Mouse (Mus musculus) lung, postnatal 0 days (tissue): ENCODE results near the gene Has3. TPM values are rescaled to one million over a fixed set of nuclear protein-coding genes. Genes with fewer than 3 reads are reported as not detected.
A peak's percentile ranks its signal among the peaks of the same experiment; 100 is the strongest.
"Not testable (repeated sequence)": the region's sequence is repeated elsewhere in the genome, so short reads cannot be mapped to it uniquely, and the experiment has no call there.

ENCODE experiments used
- ATAC-seq: fragments of 200-750 bp; cut with Nextera tagmentation; 2 replicates; pipeline ENCODE4 v1.8.0; 2017; ENCODE audit warnings: moderate library complexity
- DNase-seq: peaks from one replicate; pipeline ENCODE4 v3.0.0-alpha.2; 2016; ENCODE audit warnings: low spot score
- H3K27ac ChIP-seq: fragments of 300-500 bp; sonication (generic); 2 replicates; pipeline ENCODE4 v1.5.1; 2014; ENCODE audit warnings: antibody characterized with exemption, mild to moderate bottlenecking, low read length, mixed read lengths
- H3K27me3 ChIP-seq: fragments of 300-500 bp; sonication (generic); replicated peaks from 2 replicates; pipeline ENCODE4 v1.6.1; 2014; ENCODE audit warnings: low read length, mixed read lengths; ENCODE audit not compliant: insufficient read depth
- H3K36me3 ChIP-seq: fragments of 300-500 bp; sonication (generic); 2 replicates; pipeline ENCODE4 v1.6.1; 2014; ENCODE audit warnings: low read length, mixed read lengths; ENCODE audit not compliant: insufficient read depth
- H3K4me1 ChIP-seq: fragments of 300-500 bp; sonication (generic); 2 replicates; pipeline ENCODE4 v1.6.1; 2014; ENCODE audit warnings: antibody characterized with exemption, low read depth, low read length, mixed read lengths; ENCODE audit not compliant: insufficient read depth
- H3K4me2 ChIP-seq: fragments of 300-500 bp; sonication (generic); replicated peaks from 2 replicates; pipeline ENCODE4 v1.6.1; 2014; ENCODE audit warnings: low read depth, mild to moderate bottlenecking, low read length, moderate library complexity, mixed read lengths
- H3K4me3 ChIP-seq: fragments of 300-500 bp; sonication (generic); 2 replicates; pipeline ENCODE4 v1.5.1; 2014; ENCODE audit warnings: low read depth, low read length
- H3K9ac ChIP-seq: fragments of 300-500 bp; sonication (generic); replicated peaks from 2 replicates; pipeline ENCODE4 v1.6.1; 2014; ENCODE audit warnings: low read depth, mild to moderate bottlenecking
- H3K9me3 ChIP-seq: fragments of 300-500 bp; sonication (generic); 2 replicates; pipeline ENCODE4 v1.6.1; 2016; ENCODE audit warnings: low read length, mixed read lengths
- CTCF ChIP-seq: IDR thresholded peaks from 2 replicates; pipeline ENCODE4 v1.5.1; 2016; ENCODE audit warnings: antibody characterized with exemption, mild to moderate bottlenecking
- EP300 ChIP-seq: IDR thresholded peaks from 2 replicates; pipeline ENCODE4 v1.6.1; 2016; ENCODE audit warnings: antibody characterized with exemption, mild to moderate bottlenecking, control low read depth
- whole genome bisulfite sequencing: fragments of 180-500 bp; shearing (Covaris S2); extraction: QIAGEN DNeasy Blood & Tissue Kit; methylation state at CpG from one replicate; pipeline ENCODE4 v1.1.7; 2014; 5-methylcytosine and 5-hydroxymethylcytosine counted together
- polyA plus RNA-seq: library from polyadenylated mRNA; unstranded; fragments of >200 nt; fragmentation: Nextera tagmentation; extraction: Ambion mirVana; gene quantifications from 2 replicates; pipeline ENCODE4 v1.2.1, GENCODE M21; 2015

The Has3 gene
- polyA plus RNA-seq, 1 experiment from 2014 or later = 0.32 TPM

GRCm38 (mm10) chr8:106880121-106880707 lies 10.2 kb downstream of the Has3 start:
- Histone ChIP-seq H3K4me2 (no peak overlapping the region), H3K9ac (no peak overlapping the region), H3K4me3 (no peak overlapping the region), H3K27ac (peak overlapping the region; percentile 14; the same call in 1 of the 2 replicates), H3K9me3 (no peaks in the 10 kb centered on the region), H3K27me3 (no peaks in the 10 kb centered on the region), H3K4me1 (no peaks in the 10 kb centered on the region), H3K36me3 (0 out of 2 replicates have a peak, but pooled peaks cover under 1% of the 10 kb centered on the region)
- DNase-seq (peak; percentile 80), ATAC-seq (peak; percentile 81)
- TF ChIP-seq CTCF (no peak), EP300 (0 out of 2 replicates have a peak, but pooled peaks have one; percentile 26)
- 54% methylated on average over 8 of the region's 8 CpGs for WGBS

DNA sequence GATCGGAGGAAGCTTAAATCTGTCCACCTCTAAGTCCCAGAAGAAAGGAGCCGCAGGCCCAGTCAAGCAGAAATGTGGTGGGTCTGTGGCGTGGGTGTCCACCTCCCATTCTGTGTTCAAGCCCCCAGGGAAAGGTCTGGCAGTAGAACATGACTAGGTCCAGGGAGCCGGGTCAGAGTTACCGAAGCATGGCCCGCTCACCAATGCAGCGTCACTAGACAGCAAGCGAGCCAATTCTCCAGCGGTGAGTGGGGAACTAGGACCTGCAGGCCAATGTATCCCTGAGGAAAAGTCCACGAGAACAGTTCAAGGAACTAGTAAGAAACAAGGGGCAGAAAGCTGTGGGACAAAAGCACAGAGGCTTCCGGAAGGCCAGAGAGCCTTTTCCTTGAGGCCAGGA lies 14.1 kb downstream of the Has3 start:
- not testable (repeated sequence) for DNase-seq, H3K9me3 ChIP-seq, H3K9ac ChIP-seq, H3K27ac ChIP-seq, H3K27me3 ChIP-seq, ATAC-seq, H3K4me2 ChIP-seq, H3K4me3 ChIP-seq, H3K4me1 ChIP-seq
- peaks cover 13% of the 10 kb centered on the region; the same call in 1 of the 2 replicates for H3K36me3 ChIP-seq
- 95% methylated on average over 11 of the region's 11 CpGs for WGBS

- H3K9me3 ChIP-seq, DNase-seq, H3K27me3 ChIP-seq, ATAC-seq, H3K9ac ChIP-seq, H3K27ac ChIP-seq, H3K4me2 ChIP-seq, H3K4me3 ChIP-seq, H3K4me1 ChIP-seq: not testable (repeated sequence)
- 94% methylated on average over 4 of the region's 4 CpGs for WGBS
- peaks cover 13% of the 10 kb centered on the region; the same call in 1 of the 2 replicates for H3K36me3 ChIP-seq
Observed at GRCm38 (mm10) chr8:106884826-106885400, 14.9 kb downstream of the Has3 start.

- peak; percentile 92 for DNase-seq
Observed at GRCm38 (mm10) chr8:106887336-106888189, 17.5 kb downstream of the Has3 start.

DNA sequence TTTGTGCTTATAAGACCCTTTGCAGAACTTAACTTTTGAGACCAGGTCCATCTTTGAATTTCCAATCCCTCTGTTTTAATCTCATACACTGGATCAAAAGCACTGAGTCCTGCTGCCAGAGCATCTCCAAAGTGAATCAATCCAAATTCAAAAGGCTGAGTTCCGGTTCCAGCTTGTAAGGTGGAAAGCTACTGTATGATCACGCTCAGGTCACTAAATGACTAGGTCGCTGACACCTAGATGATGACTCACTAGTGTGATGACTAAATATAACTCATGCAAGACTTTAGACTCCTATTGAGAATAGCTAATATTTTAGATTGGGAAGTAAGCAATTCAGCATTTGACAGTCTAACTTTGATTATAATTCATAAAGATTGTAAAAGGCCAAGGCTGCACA lies 18.8 kb downstream of the Has3 start:
- H3K27ac ChIP-seq = no peak overlapping the region
- H3K4me3 ChIP-seq = no peak overlapping the region
- no peaks in the 10 kb centered on the region for H3K27me3 ChIP-seq
- H3K4me2 ChIP-seq = no peak overlapping the region
- H3K9ac ChIP-seq = no peak overlapping the region
- DNase-seq (no peak), ATAC-seq (no peak)
- peaks cover 13% of the 10 kb centered on the region; the same call in 1 of the 2 replicates for H3K36me3 ChIP-seq
- 74% methylated on average over 3 of the region's 3 CpGs for WGBS
- no peaks in the 10 kb centered on the region; the same call in 1 of the 2 replicates for H3K4me1 ChIP-seq
- no peaks in the 10 kb centered on the region for H3K9me3 ChIP-seq
- no peak for TF ChIP-seq EP300

More at GRCm38 (mm10) chr8:106887336-106888189, 17.5 kb downstream of the Has3 start:
- Histone ChIP-seq H3K9ac (no peak overlapping the region), H3K27ac (no peak overlapping the region), H3K4me1 (no peaks in the 10 kb centered on the region; the same call in 1 of the 2 replicates), H3K9me3 (no peaks in the 10 kb centered on the region), H3K4me3 (no peak overlapping the region), H3K4me2 (no peak overlapping the region), H3K36me3 (peaks cover 13% of the 10 kb centered on the region; the same call in 1 of the 2 replicates), H3K27me3 (no peaks in the 10 kb centered on the region)
- WGBS = 42% methylated on average over 5 of the region's 5 CpGs
- peak; percentile 92 for TF ChIP-seq CTCF
- TF ChIP-seq EP300 = no peak
- ATAC-seq = peak; percentile 77

DNA sequence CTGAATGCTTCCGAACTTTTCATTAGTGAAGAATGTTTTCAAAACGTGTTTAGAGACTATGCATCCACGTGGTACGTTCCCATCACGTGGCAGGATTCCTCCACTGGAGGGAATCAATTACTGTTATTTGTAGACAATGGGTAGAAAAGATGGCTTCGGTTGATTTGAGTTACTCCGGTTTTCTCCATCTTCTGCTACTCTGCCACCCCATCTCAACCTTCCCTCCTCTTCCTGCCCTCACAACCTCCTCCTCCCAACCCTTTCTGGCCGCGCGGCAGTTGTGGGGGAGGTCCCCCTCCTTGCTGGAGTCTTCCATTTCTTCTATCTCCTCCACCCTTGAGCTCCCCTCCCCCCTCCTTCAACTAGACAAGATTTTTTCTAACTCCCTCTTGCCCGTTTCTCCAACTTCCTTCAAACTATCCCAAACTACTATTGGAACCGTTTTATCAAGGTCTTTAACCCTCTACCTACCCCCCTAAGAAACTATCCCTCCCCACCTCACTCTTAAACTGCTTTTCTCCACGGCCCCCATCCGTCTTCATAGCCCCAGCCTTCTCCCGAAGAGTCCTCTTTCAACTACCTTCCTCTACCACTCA lies 22.3 kb downstream of the Has3 start:
- Histone ChIP-seq H3K9ac (peak overlapping the region; percentile 92), H3K4me1 (no peaks in the 10 kb centered on the region; the same call in 1 of the 2 replicates), H3K4me2 (peak overlapping the region; percentile 79), H3K36me3 (no peaks in the 10 kb centered on the region), H3K27me3 (no peaks in the 10 kb centered on the region), H3K9me3 (no peaks in the 10 kb centered on the region), H3K27ac (peak overlapping the region; percentile 95), H3K4me3 (peak overlapping the region; percentile 76)
- DNase-seq = peak; percentile 71
- TF ChIP-seq CTCF (no peak), EP300 (no peak)
- WGBS = under 1% methylated on average over 15 of the region's 15 CpGs
- no peak for ATAC-seq
